Mouse (Mus musculus) effector memory CD4-positive, alpha-beta T cell, adult 7 months (primary cell): Measurements from ENCODE around the gene 2610528A11Rik. TPM values are rescaled to one million over a fixed set of nuclear protein-coding genes. Genes with fewer than 3 reads are reported as not detected.

ENCODE experiments used
- polyA plus RNA-seq: library from polyadenylated mRNA; unstranded; fragments of 100-300 nt; shearing (Covaris generic); gene quantifications from one replicate; pipeline ENCODE4 v1.2.1, GENCODE M21; 2017

The 2610528A11Rik gene
- polyA plus RNA-seq: not detected

DNA sequence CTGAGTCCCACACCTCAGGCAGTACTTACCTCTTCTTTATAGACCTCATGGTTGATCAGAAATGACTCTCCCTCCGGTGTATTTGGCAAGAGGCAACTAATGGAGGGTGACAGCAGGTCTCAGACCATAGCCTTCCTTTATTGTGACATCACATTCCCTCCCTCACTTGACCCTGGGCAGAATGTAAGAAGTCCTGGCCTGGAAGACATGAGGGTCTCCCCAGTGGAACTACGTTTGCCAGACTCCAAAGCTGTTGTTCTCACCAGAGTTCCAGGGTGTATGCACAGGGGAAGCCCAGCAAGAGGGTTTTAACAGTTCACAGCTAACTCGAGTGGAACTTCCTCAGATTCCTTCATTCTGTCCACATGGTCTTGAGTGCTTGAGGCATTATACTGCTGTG, at the start of gene 2610528A11Rik:
TSS of gene 2610528A11Rik (minus strand) at position 101 of the 400 bp plus-strand sequence.

DNA sequence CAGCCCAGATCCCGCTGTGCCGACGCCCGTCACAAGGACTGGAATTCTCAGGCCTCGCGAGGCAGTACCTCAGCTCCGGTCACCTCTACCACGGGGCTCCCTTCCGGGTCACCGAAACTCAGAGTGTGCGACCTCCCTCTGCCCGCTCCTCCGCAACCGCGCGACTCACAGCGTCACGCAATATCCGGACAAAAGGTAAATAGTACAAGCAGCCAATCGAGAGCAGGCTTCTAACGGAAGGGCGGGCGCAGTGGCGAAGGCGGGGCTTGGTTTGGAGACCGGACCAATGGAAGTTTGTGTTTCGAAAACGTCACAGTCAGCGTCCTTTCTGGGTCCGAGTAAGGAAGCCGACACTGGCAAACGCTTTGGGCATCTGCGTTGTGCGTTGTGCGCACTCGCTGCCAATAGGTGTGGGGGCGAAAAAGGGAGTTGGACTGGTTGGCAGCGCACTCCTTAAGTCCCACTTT, 21.3 kb upstream of the 2610528A11Rik start, which contains the start of gene Ghitm:
TSS of gene Ghitm (minus strand) at position 146 of the 467 bp plus-strand sequence.

DNA sequence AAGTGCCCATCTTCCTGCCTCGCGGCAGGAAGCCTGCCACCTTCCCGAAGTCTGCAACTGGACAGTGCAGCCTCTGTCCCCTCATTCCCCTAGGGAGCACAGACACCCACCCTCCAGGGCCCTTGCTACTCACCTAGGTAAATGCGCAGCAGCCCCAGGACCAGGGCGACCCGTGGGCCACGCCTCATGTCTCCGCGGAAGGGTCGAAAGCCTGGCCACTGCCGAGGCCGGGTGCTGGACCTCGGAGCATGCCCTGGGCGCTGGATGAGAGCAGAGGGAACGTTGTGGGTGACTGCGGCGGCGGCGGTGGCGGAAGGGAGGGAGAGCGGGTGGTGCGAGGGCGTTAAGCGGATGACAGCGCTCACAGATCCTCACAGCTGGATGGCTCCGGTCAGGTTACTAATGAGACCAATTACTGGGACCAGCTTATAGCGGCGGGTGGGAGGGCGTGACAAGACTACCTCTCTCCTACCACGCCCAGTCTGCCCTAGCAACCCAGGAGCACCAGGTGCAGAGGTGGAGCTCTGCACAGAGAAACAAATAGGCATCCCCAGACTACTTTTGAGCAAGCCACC, 15.8 kb downstream of the 2610528A11Rik start, which contains the start of gene Cdhr1:
TSS of gene Cdhr1 (minus strand) at position 392 of the 575 bp plus-strand sequence.

DNA sequence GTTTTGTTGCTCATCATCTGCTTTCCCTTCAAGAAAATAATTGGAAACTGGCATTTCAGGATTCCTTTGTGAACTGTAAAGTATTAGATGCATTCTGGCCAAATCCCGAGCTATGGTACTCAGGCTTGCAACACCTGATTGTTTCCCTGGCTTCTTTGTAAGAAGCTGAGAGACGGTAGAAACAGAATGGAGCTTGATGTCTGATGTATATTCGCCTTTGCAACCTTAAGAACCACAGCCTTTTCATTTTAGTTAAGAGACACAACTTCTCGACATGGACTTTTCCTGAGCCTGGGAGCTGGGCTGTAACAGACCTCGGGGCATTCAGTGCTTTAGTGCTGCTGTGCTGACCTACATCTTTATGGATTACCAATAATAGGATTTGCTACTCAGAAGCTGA, 46.2 kb downstream of the 2610528A11Rik start, which contains the start of gene Lrit2:
TSS of gene Lrit2 (plus strand) at position 301 of the 400 bp plus-strand sequence.

Other genes starting within 250 kb of the 2610528A11Rik start
- gene Ccser2, start 145.2 kb downstream of the 2610528A11Rik start, polyA plus RNA-seq: 56.0 TPM
- 0.60 TPM for gene Rgr, start 65.1 kb downstream of the 2610528A11Rik start, polyA plus RNA-seq
- gene Lrit1, start 59.2 kb downstream of the 2610528A11Rik start, polyA plus RNA-seq: not detected
- gene Lrit2, start 46.1 kb downstream of the 2610528A11Rik start, polyA plus RNA-seq: not detected
- 0.15 TPM for gene Cdhr1, start 15.7 kb downstream of the 2610528A11Rik start, polyA plus RNA-seq
- 343 TPM for gene Ghitm, start 21.2 kb upstream of the 2610528A11Rik start, polyA plus RNA-seq